Comparison of ENCODE assay signal across 25 mouse cellular contexts in genomic region chr11:60368909-60369308, GRCm38 (mm10). TPM values are rescaled to one million over a fixed set of nuclear protein-coding genes. Genes with fewer than 3 reads are reported as not detected.
DNase-seq lines count a peak whose midpoint lies in the region; ATAC-seq and TF ChIP-seq lines count a peak whose summit lies in the region.
"Had no signal": no experiment of that assay in that cellular context is flagged by ENCODE, and none has a peak within 500 bp of the region (broad histone marks: within the 10 kb centered on the region; RNA-seq: fewer than 3 reads in every experiment).

No protein-coding gene starts in this region.

- TF ChIP-seq POLR2A in CH12.LX (IDR thresholded peaks at IDR 0.05; ENCODE audit: low read depth, low read length), result no peak

- no peak for ATAC-seq in embryonic facial prominence, embryonic 13.5 days (ENCODE audit: insufficient number of reproducible peaks, insufficient read depth, low FRiP score, low TSS enrichment, low read depth)
- ATAC-seq: activated CD4-positive, CD25-positive, alpha-beta regulatory T cell, adult 4 months; forebrain, embryonic 14.5 days; forebrain, postnatal 0 days; hindbrain, postnatal 0 days had no signal

- no peak overlapping the region for H3K9ac ChIP-seq in embryonic facial prominence, embryonic 13.5 days
- no peak overlapping the region for H3K9ac ChIP-seq in CH12.LX (ENCODE audit: insufficient read depth, low read depth)
- H3K9ac ChIP-seq: embryonic facial prominence, embryonic 15.5 days; forebrain, postnatal 0 days; heart, embryonic 12.5 days; heart, embryonic 15.5 days; hindbrain, embryonic 14.5 days had no signal

- H3K9me3 ChIP-seq in embryonic facial prominence, embryonic 13.5 days, result no peaks in the 10 kb centered on the region
- no peaks in the 10 kb centered on the region for H3K9me3 ChIP-seq in embryonic facial prominence, embryonic 10.5 days
- H3K9me3 ChIP-seq in CH12.LX (replicated peaks; ENCODE audit: low read length), result no peaks in the 10 kb centered on the region
- H3K9me3 ChIP-seq: embryonic facial prominence, embryonic 15.5 days; G1E; heart, embryonic 12.5 days; heart, embryonic 15.5 days had no signal

- TF ChIP-seq CTCF in CH12.LX (conservative IDR thresholded peaks at IDR 0.05 in 1 of 2, IDR thresholded peaks at IDR 0.05 in 1 of 2; ENCODE audit: low read depth in 2 of 2, low read length in 2 of 2), result no peak

- no peaks in the 10 kb centered on the region for H3K79me2 ChIP-seq in CH12.LX (replicated peaks; ENCODE audit: control insufficient read depth, extremely low read depth, insufficient read depth, poor library complexity, severe bottlenecking)

- H3K27ac ChIP-seq in embryonic facial prominence, embryonic 13.5 days, result 0 out of 2 replicates have a peak overlapping the region, but pooled peaks have one; percentile 23
- no peak overlapping the region for H3K27ac ChIP-seq in embryonic facial prominence, embryonic 10.5 days (replicated peaks)
- no peak overlapping the region for H3K27ac ChIP-seq in CH12.LX (ENCODE audit: insufficient read depth, low read depth)
- H3K27ac ChIP-seq: embryonic facial prominence, embryonic 15.5 days; gastrocnemius, adult 2 months; heart, embryonic 15.5 days; hindbrain, embryonic 14.5 days; hindbrain, postnatal 0 days had no signal

- no peaks in the 10 kb centered on the region for H3K27me3 ChIP-seq in embryonic facial prominence, embryonic 13.5 days
- H3K27me3 ChIP-seq in embryonic facial prominence, embryonic 10.5 days (replicated peaks; ENCODE audit: low read depth, poor library complexity, severe bottlenecking), result no peaks in the 10 kb centered on the region
- H3K27me3 ChIP-seq in CH12.LX (replicated peaks), result no peaks in the 10 kb centered on the region
- H3K27me3 ChIP-seq: embryonic facial prominence, embryonic 15.5 days; heart, embryonic 15.5 days had no signal

- no peak overlapping the region for H3K4me3 ChIP-seq in embryonic facial prominence, embryonic 13.5 days
- no peak overlapping the region for H3K4me3 ChIP-seq in embryonic facial prominence, embryonic 10.5 days
- H3K4me3 ChIP-seq in CH12.LX (replicated peaks in 1 of 3; ENCODE audit: low read depth in 2 of 3, low read length in 2 of 3, poor library complexity in 1 of 3), result no peak overlapping the region
- H3K4me3 ChIP-seq: embryonic facial prominence, embryonic 15.5 days; gastrocnemius, adult 2 months; heart, embryonic 12.5 days; heart, embryonic 15.5 days had no signal

- no peak for TF ChIP-seq RAD21 in CH12.LX (IDR thresholded peaks at IDR 0.05; ENCODE audit: low read depth, low read length)

- in situ Hi-C loops in CH12.LX (cut with MboI; ENCODE audit: low pct_ligation_motif_present, low pct_unique_long_range_greater_than_20kb, low sequenced_read_pairs), result no loop called here

- TF ChIP-seq EP300 in CH12.LX (IDR thresholded peaks at IDR 0.05; ENCODE audit: low read length), result no peak

- no peak for DNase-seq in embryonic facial prominence, embryonic 10.5 days (ENCODE audit: low spot score)
- DNase-seq in A20 (ENCODE audit: low read depth, low spot score) (peak; percentile 11), CH12.LX (ENCODE audit: extremely low read depth) (no peak)
- peak; percentile 21 for DNase-seq in induced T-regulatory cell, adult 2 months (ENCODE audit: low read depth)
- no peak for DNase-seq in neural tube, embryonic 10.5 days (ENCODE audit: extremely low spot score, low spot score)
- DNase-seq in urinary bladder, postnatal 14 days (ENCODE audit: low spot score), result no peak
- DNase-seq in right cerebral cortex, adult 2 months (ENCODE audit: low spot score in 2 of 2), result no peak
- DNase-seq: adrenal gland, adult 8-10 months; adrenal gland, postnatal 25 days; forebrain, postnatal 0 days; gastrocnemius, adult 2 months; gastrocnemius, postnatal 14 days; heart, adult 11 months; heart, postnatal 10 days; heart, postnatal 4 days; kidney, adult 11 months had no signal

- no peak overlapping the region for H3K4me2 ChIP-seq in embryonic facial prominence, embryonic 13.5 days
- peak overlapping the region; percentile 47; the same call in 1 of the 2 replicates for H3K4me2 ChIP-seq in CH12.LX (ENCODE audit: insufficient read depth, low read depth, poor library complexity, severe bottlenecking)
- H3K4me2 ChIP-seq: embryonic facial prominence, embryonic 15.5 days; heart, embryonic 12.5 days; heart, embryonic 15.5 days; hindbrain, embryonic 14.5 days had no signal

- WGBS in embryonic facial prominence, embryonic 13.5 days, result 53% methylated on average over 4 of the region's 4 CpGs
- 81% methylated on average over 4 of the region's 4 CpGs for WGBS in embryonic facial prominence, embryonic 10.5 days

- dilution Hi-C loops in CH12.LX (cut with MboI; ENCODE audit: extremely low pct_ligation_motif_present, extremely low pct_unique_long_range_greater_than_20kb, low sequenced_read_pairs), result no loop called here

- H3K36me3 ChIP-seq in embryonic facial prominence, embryonic 13.5 days, result no peaks in the 10 kb centered on the region
- no peaks in the 10 kb centered on the region for H3K36me3 ChIP-seq in embryonic facial prominence, embryonic 10.5 days (replicated peaks)
- no peaks in the 10 kb centered on the region for H3K36me3 ChIP-seq in CH12.LX (replicated peaks in 1 of 2; ENCODE audit: control insufficient read depth in 1 of 2, insufficient read depth in 1 of 2, low read length in 1 of 2)
- H3K36me3 ChIP-seq: embryonic facial prominence, embryonic 15.5 days; G1E; heart, embryonic 12.5 days; heart, embryonic 15.5 days had no signal

- H3K4me1 ChIP-seq in embryonic facial prominence, embryonic 13.5 days, result peaks cover 22% of the 10 kb centered on the region
- H3K4me1 ChIP-seq in embryonic facial prominence, embryonic 10.5 days, result peaks cover 22% of the 10 kb centered on the region
- peaks cover 20 to 33% of the 10 kb centered on the region in 2 experiments for H3K4me1 ChIP-seq in CH12.LX (ENCODE audit: control insufficient read depth in 1 of 2, insufficient read depth in 2 of 2)

TF ChIP-seq in CH12.LX, 34 proteins besides CTCF, POLR2A, EP300 and RAD21:
- TF ChIP-seq HCFC1 (IDR thresholded peaks at IDR 0.05; ENCODE audit: low read depth, low read length) (no peak), ZNF384 (IDR thresholded peaks at IDR 0.05; ENCODE audit: low read depth, low read length) (no peak), MAZ (IDR thresholded peaks at IDR 0.05; ENCODE audit: low read depth, low read length) (no peak), TCF12 (IDR thresholded peaks at IDR 0.05; ENCODE audit: low read depth, low read length) (no peak), JUN (IDR thresholded peaks at IDR 0.05; ENCODE audit: insufficient read depth, low read depth, low read length) (no peak), ZKSCAN1 (IDR thresholded peaks at IDR 0.05; ENCODE audit: borderline replicate concordance, low read depth, low read length) (no peak), JUND (conservative IDR thresholded peaks at IDR 0.05; ENCODE audit: low read depth, low read length) (no peak), NRF1 (IDR thresholded peaks at IDR 0.05; ENCODE audit: low read depth, low read length) (no peak), MYC (IDR thresholded peaks at IDR 0.05; ENCODE audit: low read depth, low read length) (no peak), USF1 (IDR thresholded peaks at IDR 0.05; ENCODE audit: low read depth, low read length) (peak; percentile 84), PAX5 (IDR thresholded peaks at IDR 0.05; ENCODE audit: low read length) (no peak), RCOR1 (conservative IDR thresholded peaks at IDR 0.05; ENCODE audit: low read depth, low read length) (no peak), MXI1 (IDR thresholded peaks at IDR 0.05; ENCODE audit: low read depth, low read length) (no peak), USF2 (conservative IDR thresholded peaks at IDR 0.05; ENCODE audit: low read depth, low read length) (peak; percentile 85), ZC3H11A (IDR thresholded peaks at IDR 0.05; ENCODE audit: low read depth, low read length) (no peak), BHLHE40 (IDR thresholded peaks at IDR 0.05; ENCODE audit: low read depth, low read length) (peak; percentile 72; the same call in 1 of the 2 replicates), KAT2A (IDR thresholded peaks at IDR 0.05; ENCODE audit: insufficient replicate concordance, low read length) (no peak), IRF4 (IDR thresholded peaks at IDR 0.05; ENCODE audit: low read depth, low read length) (no peak), GABPA (IDR thresholded peaks at IDR 0.05; ENCODE audit: insufficient replicate concordance, low read depth, low read length) (no peak)

RNA-seq across cellular contexts. Expression of gene Drc3, which starts 15.8 kb away (rescaled TPM):
- polyA plus RNA-seq in embryonic facial prominence, embryonic 13.5 days (2015; fragmentation: Nextera tagmentation; extraction: Ambion mirVana), result 2.4 and 2.7 TPM in 2 replicates
- 1.2 and 1.6 TPM in 2 replicates for polyA plus RNA-seq in embryonic facial prominence, embryonic 10.5 days (2016; fragmentation: Nextera tagmentation; extraction: Ambion mirVana)
- 2.2 and 3.9 TPM in 2 replicates for total RNA-seq in CH12.LX (2012; rRNA removed)
- total RNA-seq in CH12.LX (2014; rRNA removed), result 1.7 and 1.9 TPM in 2 replicates
- polyA plus RNA-seq in CH12.LX (2012; ENCODE audit: insufficient read length, low read depth), result 0.93 and 1.4 TPM in 2 replicates

RNA-seq across cellular contexts. Expression of gene Tom1l2, which starts 16.2 kb away (rescaled TPM):
- polyA plus RNA-seq in embryonic facial prominence, embryonic 13.5 days (2015; fragmentation: Nextera tagmentation; extraction: Ambion mirVana), result 27.8 and 29.5 TPM in 2 replicates
- polyA plus RNA-seq in embryonic facial prominence, embryonic 10.5 days (2016; fragmentation: Nextera tagmentation; extraction: Ambion mirVana), result 20.4 and 21.0 TPM in 2 replicates
- 7.5 and 10.4 TPM in 2 replicates for total RNA-seq in CH12.LX (2012; rRNA removed)
- 3.5 and 4.8 TPM in 2 replicates for total RNA-seq in CH12.LX (2014; rRNA removed)
- polyA plus RNA-seq in CH12.LX (2012; ENCODE audit: insufficient read length, low read depth), result 8.7 and 10.4 TPM in 2 replicates

RNA-seq across cellular contexts. Expression of gene Gid4, which starts 48.0 kb away (rescaled TPM):
- polyA plus RNA-seq in embryonic facial prominence, embryonic 13.5 days (2015; fragmentation: Nextera tagmentation; extraction: Ambion mirVana), result 25.3 and 25.8 TPM in 2 replicates
- 26.9 and 28.5 TPM in 2 replicates for polyA plus RNA-seq in embryonic facial prominence, embryonic 10.5 days (2016; fragmentation: Nextera tagmentation; extraction: Ambion mirVana)
- 18.9 and 23.4 TPM in 2 replicates for total RNA-seq in CH12.LX (2012; rRNA removed)
- total RNA-seq in CH12.LX (2014; rRNA removed), result 17.0 and 17.3 TPM in 2 replicates
- 14.9 and 17.0 TPM in 2 replicates for polyA plus RNA-seq in CH12.LX (2012; ENCODE audit: insufficient read length, low read depth)

RNA-seq across cellular contexts. Expression of gene Atpaf2, which starts 49.3 kb away (rescaled TPM):
- polyA plus RNA-seq in embryonic facial prominence, embryonic 13.5 days (2015; fragmentation: Nextera tagmentation; extraction: Ambion mirVana), result 52.7 and 54.9 TPM in 2 replicates
- 61.7 and 63.6 TPM in 2 replicates for polyA plus RNA-seq in embryonic facial prominence, embryonic 10.5 days (2016; fragmentation: Nextera tagmentation; extraction: Ambion mirVana)
- total RNA-seq in CH12.LX (2012; rRNA removed) (47.8 and 62.4 TPM in 2 replicates), CH12.LX (2014; rRNA removed) (72.6 and 79.2 TPM in 2 replicates)
- 56.9 and 78.6 TPM in 2 replicates for polyA plus RNA-seq in CH12.LX (2012; ENCODE audit: insufficient read length, low read depth)

Comparison
In these comparisons a context has a peak if more than half of its experiments do, and no peak if none do; other contexts are left out.
1. DNase-seq: peak in A20 (single experiment) and induced T-regulatory cell, adult 2 months (single experiment); none in embryonic facial prominence, embryonic 10.5 days (single experiment), CH12.LX (single experiment), neural tube, embryonic 10.5 days (single experiment), urinary bladder, postnatal 14 days (single experiment) and right cerebral cortex, adult 2 months (0 of 2).